Mouse (Mus musculus): ENCODE measurements at regions not wholly inside any gene's neighbourhood (a gene's known extent, or its start where the extent isn't known, plus 50 kb on each side); places are given as distances from the start of the nearest gene placed in this dataset.

DNA sequence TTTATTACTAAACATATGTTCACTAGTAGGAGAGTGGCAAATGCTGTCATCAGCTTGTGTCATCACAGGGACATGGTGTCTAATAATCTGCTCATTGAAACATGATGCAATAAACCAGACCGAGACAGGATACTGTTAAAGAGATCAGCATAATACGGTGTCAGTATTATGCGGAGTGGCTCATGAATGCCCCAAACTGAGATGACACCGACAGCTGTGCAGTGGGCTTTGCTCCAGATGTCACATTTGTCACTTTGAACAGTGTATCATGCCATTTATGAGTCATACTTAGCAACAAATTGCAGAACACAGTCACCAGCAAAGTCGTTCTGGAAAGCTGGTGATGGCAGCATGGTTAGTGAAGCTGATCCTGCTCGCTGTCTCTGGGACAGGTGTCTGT is 527.2 kb downstream of the Triml1 start:
- no peak for TF ChIP-seq CTCF (conservative IDR thresholded peaks at IDR 0.05)
- DNase-seq (ENCODE audit: low spot score in 2 of 2): peak; percentile 59 to 66
- Histone ChIP-seq H3K27ac (peak overlapping the region; percentile 58), H3K4me3 (peak overlapping the region; percentile 9; the same call in 1 of the 2 replicates)

DNA sequence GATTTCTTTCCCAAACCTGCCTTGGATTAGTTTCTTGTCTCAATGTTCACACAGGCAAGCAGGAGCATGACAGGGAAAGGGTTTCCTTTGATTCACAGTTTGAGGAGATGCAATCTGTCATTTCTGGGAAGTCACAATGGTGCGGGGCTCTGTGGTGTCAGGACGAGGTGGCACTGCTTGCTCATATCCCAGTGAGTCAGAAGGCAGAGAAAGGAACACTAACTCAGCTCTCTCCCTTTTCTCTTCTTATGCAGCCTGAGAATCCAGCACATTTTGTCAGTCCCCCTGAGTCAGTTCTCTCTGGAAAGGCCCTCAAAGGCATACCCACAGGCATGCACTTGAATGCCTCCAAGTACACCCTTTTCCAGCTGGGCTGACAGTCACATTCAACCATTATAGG is 544.6 kb downstream of the Triml1 start:
- H3K27ac ChIP-seq: no peak overlapping the region
- no peak for DNase-seq (ENCODE audit: low spot score in 2 of 2)
- no peak for TF ChIP-seq CTCF (conservative IDR thresholded peaks at IDR 0.05)
- no peak overlapping the region for H3K4me3 ChIP-seq
